Mouse (Mus musculus) intestine, postnatal 0 days (tissue): ENCODE results near the gene Gm10260. TPM values are rescaled to one million over a fixed set of nuclear protein-coding genes. Genes with fewer than 3 reads are reported as not detected.

ENCODE experiments used
- ATAC-seq: fragments of 200-750 bp; cut with Nextera tagmentation; 2 replicates; pipeline ENCODE4 v1.8.0; 2017; ENCODE audit warnings: mild to moderate bottlenecking, moderate TSS enrichment, moderate library complexity
- H3K27ac ChIP-seq: fragments of 300-500 bp; sonication (generic); 2 replicates; pipeline ENCODE4 v1.5.1; 2014; ENCODE audit warnings: mild to moderate bottlenecking, low read depth, low read length, moderate library complexity
- H3K27me3 ChIP-seq: fragments of 300-500 bp; sonication (generic); replicated peaks from 2 replicates; pipeline ENCODE4 v1.6.1; 2014; ENCODE audit warnings: low read length, mixed read lengths; ENCODE audit not compliant: control insufficient read depth, insufficient read depth
- H3K36me3 ChIP-seq: fragments of 300-500 bp; sonication (generic); 2 replicates; pipeline ENCODE4 v1.6.1; 2014; ENCODE audit warnings: mild to moderate bottlenecking, moderate library complexity; ENCODE audit not compliant: control insufficient read depth, insufficient read depth
- H3K4me1 ChIP-seq: fragments of 300-500 bp; sonication (generic); replicated peaks from 2 replicates; pipeline ENCODE4 v1.6.1; 2014; ENCODE audit warnings: antibody characterized with exemption, low read length, mixed read lengths; ENCODE audit not compliant: control insufficient read depth, insufficient read depth
- H3K4me2 ChIP-seq: fragments of 300-500 bp; sonication (generic); replicated peaks from 2 replicates; pipeline ENCODE4 v1.6.1; 2014; ENCODE audit warnings: low read depth, mild to moderate bottlenecking, moderate library complexity
- H3K4me3 ChIP-seq: fragments of 300-500 bp; sonication (generic); 2 replicates; pipeline ENCODE4 v1.5.1; 2014; ENCODE audit warnings: low read depth, low read length
- H3K9ac ChIP-seq: fragments of 300-500 bp; sonication (generic); 2 replicates; pipeline ENCODE4 v1.6.1; 2014; ENCODE audit warnings: mild to moderate bottlenecking, low read depth, low read length
- H3K9me3 ChIP-seq: fragments of 300-500 bp; sonication (generic); 2 replicates; pipeline ENCODE4 v1.6.1; 2016; ENCODE audit warnings: mixed run types; ENCODE audit not compliant: control insufficient read depth
- CTCF ChIP-seq: sonication (generic); IDR thresholded peaks from 2 replicates; pipeline ENCODE4 v1.5.1; 2016; ENCODE audit warnings: low read depth, mild to moderate bottlenecking, control low read depth, antibody characterized with exemption, moderate library complexity
- WGBS: fragments of 180-500 bp; shearing (Covaris S2); extraction: QIAGEN DNeasy Blood & Tissue Kit; methylation state at CpG from one replicate; pipeline ENCODE4 v1.1.7; 2014; 5-methylcytosine and 5-hydroxymethylcytosine counted together
- polyA plus RNA-seq: library from polyadenylated mRNA; unstranded; fragments of >200 nt; fragmentation: Nextera tagmentation; extraction: Ambion mirVana; gene quantifications from 2 replicates; pipeline ENCODE4 v1.2.1, GENCODE M21; 2015

The Gm10260 gene
- polyA plus RNA-seq, 1 experiment from 2014 or later: 4.3 TPM

- 74% methylated on average over 11 of the region's 11 CpGs for whole genome bisulfite sequencing
- no peaks in the 10 kb centered on the region for H3K4me1 ChIP-seq
Observed at GRCm38 (mm10) chr13:97725160-97725825, 35.1 kb downstream of the Gm10260 start.

GRCm38 (mm10) chr13:97724551-97724950 is 35.9 kb downstream of the Gm10260 start:
- no peaks in the 10 kb centered on the region for H3K4me1 ChIP-seq
- WGBS: 74% methylated on average over 6 of the region's 6 CpGs
- H3K4me3 ChIP-seq: no peak overlapping the region
- no peaks in the 10 kb centered on the region for H3K27me3 ChIP-seq
- H3K9ac ChIP-seq: no peak overlapping the region
- H3K9me3 ChIP-seq: no peaks in the 10 kb centered on the region
- ATAC-seq: no peak
- no peak overlapping the region for H3K27ac ChIP-seq
- TF ChIP-seq CTCF: no peak
- no peak overlapping the region for H3K4me2 ChIP-seq
- no peaks in the 10 kb centered on the region for H3K36me3 ChIP-seq

More at GRCm38 (mm10) chr13:97725160-97725825, 35.1 kb downstream of the Gm10260 start:
- H3K4me3 ChIP-seq: no peak overlapping the region
- no peaks in the 10 kb centered on the region for H3K36me3 ChIP-seq
- H3K27me3 ChIP-seq: no peaks in the 10 kb centered on the region
- ATAC-seq: no peak
- no peak overlapping the region for H3K27ac ChIP-seq
- no peak overlapping the region for H3K4me2 ChIP-seq
- H3K9me3 ChIP-seq: no peaks in the 10 kb centered on the region
- TF ChIP-seq CTCF: no peak
- H3K9ac ChIP-seq: no peak overlapping the region

- H3K9ac ChIP-seq: no peak overlapping the region
- no peaks in the 10 kb centered on the region for H3K36me3 ChIP-seq
- no peaks in the 10 kb centered on the region for H3K4me1 ChIP-seq
- H3K9me3 ChIP-seq: no peaks in the 10 kb centered on the region
- WGBS: 54% methylated on average over 8 of the region's 8 CpGs
- no peak overlapping the region for H3K4me2 ChIP-seq
- no peak for ATAC-seq
- no peaks in the 10 kb centered on the region for H3K27me3 ChIP-seq
- no peak for TF ChIP-seq CTCF
- no peak overlapping the region for H3K4me3 ChIP-seq
- H3K27ac ChIP-seq: no peak overlapping the region
Observed at GRCm38 (mm10) chr13:97712506-97713275, 47.7 kb downstream of the Gm10260 start.

- no peak for ATAC-seq
- no peak overlapping the region for H3K9ac ChIP-seq
- no peak for TF ChIP-seq CTCF
- no peaks in the 10 kb centered on the region for H3K9me3 ChIP-seq
- H3K4me3 ChIP-seq: no peak overlapping the region
- no peaks in the 10 kb centered on the region for H3K4me1 ChIP-seq
- WGBS: 89% methylated on average over 2 of the region's 2 CpGs
- no peak overlapping the region for H3K4me2 ChIP-seq
- H3K36me3 ChIP-seq: no peaks in the 10 kb centered on the region
- no peak overlapping the region for H3K27ac ChIP-seq
- H3K27me3 ChIP-seq: no peaks in the 10 kb centered on the region
Observed at GRCm38 (mm10) chr13:97711510-97711909, 48.9 kb downstream of the Gm10260 start.
